Mouse (Mus musculus) heart, embryonic 12.5 days (tissue): Measurements from ENCODE around the gene Tram1l1. TPM values are rescaled to one million over a fixed set of nuclear protein-coding genes. Genes with fewer than 3 reads are reported as not detected.
"Not testable (repeated sequence)": the region's sequence is repeated elsewhere in the genome, so short reads cannot be mapped to it uniquely, and the experiment has no call there.

Experiments used
- ATAC-seq: fragments of 200-750 bp; cut with Nextera tagmentation; 2 replicates; pipeline ENCODE4 v1.8.0; 2017; ENCODE audit warnings: moderate TSS enrichment, moderate library complexity; ENCODE audit not compliant: insufficient number of reproducible peaks, low FRiP score
- H3K27ac ChIP-seq: fragments of 300-500 bp; sonication (generic); 2 replicates; pipeline ENCODE4 v1.5.1; 2016; ENCODE audit warnings: mild to moderate bottlenecking, moderate library complexity; ENCODE audit not compliant: poor library complexity, severe bottlenecking
- H3K27me3 ChIP-seq: fragments of 300-500 bp; sonication (generic); replicated peaks from 2 replicates; pipeline ENCODE4 v1.6.1; 2016; ENCODE audit warnings: mild to moderate bottlenecking, moderate library complexity
- H3K36me3 ChIP-seq: fragments of 300-500 bp; sonication (generic); 2 replicates; pipeline ENCODE4 v1.6.1; 2016; ENCODE audit warnings: mild to moderate bottlenecking, moderate library complexity
- H3K4me1 ChIP-seq: fragments of 300-500 bp; sonication (generic); replicated peaks from 2 replicates; pipeline ENCODE4 v1.6.1; 2016; ENCODE audit warnings: mild to moderate bottlenecking
- H3K4me2 ChIP-seq: fragments of 300-500 bp; sonication (generic); 2 replicates; pipeline ENCODE4 v1.6.1; 2016; ENCODE audit warnings: mild to moderate bottlenecking, moderate library complexity
- H3K4me3 ChIP-seq: fragments of 300-500 bp; sonication (generic); 2 replicates; pipeline ENCODE4 v1.5.1; 2016; ENCODE audit warnings: mild to moderate bottlenecking
- H3K9ac ChIP-seq: fragments of 300-500 bp; sonication (generic); 2 replicates; pipeline ENCODE4 v1.6.1; 2016; ENCODE audit warnings: mild to moderate bottlenecking, moderate library complexity
- H3K9me3 ChIP-seq: fragments of 300-500 bp; sonication (generic); replicated peaks from 2 replicates; pipeline ENCODE4 v1.6.1; 2016; ENCODE audit warnings: mild to moderate bottlenecking, moderate library complexity
- WGBS: fragments of 180-500 bp; shearing (Covaris S2); methylation state at CpG from one replicate; pipeline ENCODE4 v1.1.7; 2016; 5-methylcytosine and 5-hydroxymethylcytosine counted together
- polyA plus RNA-seq: library from polyadenylated mRNA; unstranded; fragments of >200 nt; fragmentation: Nextera tagmentation; extraction: Ambion mirVana; gene quantifications from 2 replicates; pipeline ENCODE4 v1.2.1, GENCODE M21; 2016

Tram1l1 gene
- 4.6 and 4.8 TPM in 2 replicates for polyA plus RNA-seq

DNA sequence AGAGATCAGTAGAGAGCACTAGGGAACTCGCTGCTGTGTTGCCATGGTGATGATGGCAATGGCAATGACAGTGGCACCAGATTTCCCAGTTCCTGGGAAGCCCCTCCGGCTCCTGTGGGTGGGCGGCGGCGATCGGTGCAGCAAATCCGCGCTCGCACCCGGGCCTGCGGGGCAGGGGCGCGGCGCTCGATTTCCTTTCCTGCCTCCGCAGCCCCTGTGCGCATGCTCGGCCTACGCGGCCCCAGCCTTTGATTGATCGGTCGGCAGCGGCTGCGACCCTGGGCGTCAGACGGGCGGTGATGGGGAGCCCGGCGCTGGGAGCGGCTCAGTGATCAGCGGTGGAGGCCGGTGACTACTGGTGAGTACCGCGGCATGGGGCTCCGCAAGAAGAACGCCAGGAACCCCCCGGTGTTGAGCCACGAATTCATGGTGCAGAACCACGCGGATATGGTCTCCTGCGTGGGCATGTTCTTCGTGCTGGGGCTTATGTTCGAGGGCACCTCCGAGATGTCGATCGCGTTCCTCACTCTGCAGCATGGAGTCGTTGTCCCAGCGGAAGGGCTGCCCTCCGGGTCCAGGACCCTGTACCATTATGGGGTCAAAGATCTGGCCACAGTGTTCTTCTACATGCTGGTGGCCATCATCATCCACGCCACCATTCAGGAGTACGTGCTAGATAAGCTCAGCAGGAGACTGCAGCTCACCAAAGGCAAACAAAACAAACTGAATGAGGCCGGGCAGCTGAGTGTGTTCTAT lies at the start of gene Tram1l1:
Gene Tram1l1 (plus strand): TSS at position 35 of the 756 bp plus-strand sequence.
- H3K9ac ChIP-seq: peak within 1 kb of the TSS; percentile 73
- H3K9me3 ChIP-seq: no peaks in the 10 kb centered on the region
- peaks cover 8% of the 10 kb centered on the region; the same call in 1 of the 2 replicates for H3K4me1 ChIP-seq
- H3K27me3 ChIP-seq: no peaks in the 10 kb centered on the region
- H3K4me2 ChIP-seq: peak within 1 kb of the TSS; percentile 81
- peak within 1 kb of the TSS; percentile 67 for H3K4me3 ChIP-seq
- 4% methylated on average over 53 of the region's 53 CpGs for WGBS
- H3K36me3 ChIP-seq: no peaks in the 10 kb centered on the region
- peak; percentile 77 for ATAC-seq
- H3K27ac ChIP-seq: no peak within 1 kb of the TSS

DNA sequence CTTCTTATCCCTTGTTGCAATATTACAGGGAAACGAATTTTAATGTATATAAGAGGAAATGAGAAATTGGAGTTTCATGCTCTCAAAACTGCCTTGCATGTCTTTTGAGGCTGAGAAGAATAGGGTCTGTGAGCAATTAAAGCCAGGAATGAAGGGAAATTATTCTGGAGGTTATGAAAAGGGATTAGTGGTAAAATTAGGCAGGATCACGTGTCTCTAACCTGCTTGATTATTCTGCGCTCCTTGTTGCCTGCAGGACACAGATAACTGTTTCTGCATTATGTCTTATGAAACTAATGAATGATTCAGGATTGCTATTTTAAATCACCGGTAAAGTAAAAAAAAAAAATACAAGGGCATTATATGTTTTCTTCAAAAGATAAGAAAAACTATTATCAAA lies 49.4 kb upstream of the Tram1l1 start:
- H3K4me2 ChIP-seq: no peak overlapping the region
- 76% methylated on average over 4 of the region's 4 CpGs for WGBS

DNA sequence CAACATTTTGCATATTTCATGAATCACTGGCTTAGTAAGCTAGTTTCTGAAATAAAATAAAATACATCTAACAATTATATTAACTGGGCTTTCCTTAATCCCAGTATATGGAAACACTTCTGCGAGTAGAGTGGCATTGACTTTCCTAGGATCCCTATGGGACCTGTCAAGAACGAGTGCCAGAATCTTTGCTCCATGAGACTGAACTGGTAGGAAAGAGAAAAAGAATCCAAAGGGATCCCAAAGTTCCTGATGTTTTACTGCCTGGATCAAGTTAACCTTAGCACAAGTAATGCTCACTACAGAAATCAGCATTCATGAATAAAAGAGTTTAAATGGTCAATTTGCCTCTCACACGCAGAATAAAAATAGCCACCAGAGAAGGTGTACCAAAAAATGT lies 49.0 kb upstream of the Tram1l1 start:
- no peak overlapping the region for H3K4me2 ChIP-seq

More for the DNA sequence above, 49.4 kb upstream of the Tram1l1 start:
- Histone ChIP-seq H3K4me1 (no peaks in the 10 kb centered on the region), H3K36me3 (no peaks in the 10 kb centered on the region), H3K27ac (no peak overlapping the region), H3K9me3 (no peaks in the 10 kb centered on the region), H3K9ac (no peak overlapping the region), H3K4me3 (no peak overlapping the region), H3K27me3 (no peaks in the 10 kb centered on the region)
- ATAC-seq: no peak

DNA sequence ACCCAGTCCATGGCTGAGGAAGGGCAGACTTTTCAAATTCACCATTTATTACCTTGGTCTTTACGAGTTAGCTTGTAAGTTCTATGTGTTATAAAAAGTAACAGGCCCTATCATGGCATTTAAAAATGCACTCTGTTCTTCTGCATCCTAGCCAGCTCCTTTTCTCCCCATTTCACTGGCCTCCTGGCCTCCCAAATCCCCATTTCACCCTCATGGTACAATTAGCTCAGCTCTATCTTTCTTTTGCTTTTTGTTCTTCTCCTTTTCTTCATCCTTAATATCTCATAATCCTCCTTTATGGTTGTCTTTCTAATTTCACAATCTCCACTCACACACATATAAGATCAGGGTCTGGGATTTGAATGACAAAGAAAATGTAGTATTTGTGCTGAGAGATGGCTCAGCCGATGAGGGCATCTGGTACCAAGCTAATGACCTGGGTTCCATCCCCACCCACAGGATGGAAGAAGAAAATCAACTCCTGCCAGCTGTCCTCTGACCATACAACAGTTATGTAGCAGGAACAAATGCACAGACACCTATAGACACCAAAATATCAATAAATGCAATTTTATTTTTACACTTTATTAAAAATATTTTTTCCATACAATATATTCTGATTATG lies 48.1 kb upstream of the Tram1l1 start:
- ATAC-seq: no peak
- Histone ChIP-seq H3K9ac (no peak overlapping the region), H3K27ac (no peak overlapping the region), H3K4me3 (no peak overlapping the region), H3K4me2 (no peak overlapping the region), H3K4me1 (no peaks in the 10 kb centered on the region), H3K36me3 (no peaks in the 10 kb centered on the region), H3K9me3 (no peaks in the 10 kb centered on the region), H3K27me3 (no peaks in the 10 kb centered on the region)
- 62% methylated on average over 2 of the region's 2 CpGs for WGBS

More for the DNA sequence above, 49.0 kb upstream of the Tram1l1 start:
- ATAC-seq: no peak
- no peak overlapping the region for H3K27ac ChIP-seq
- H3K9ac ChIP-seq: no peak overlapping the region
- no peaks in the 10 kb centered on the region for H3K27me3 ChIP-seq
- no peaks in the 10 kb centered on the region for H3K36me3 ChIP-seq
- H3K4me1 ChIP-seq: no peaks in the 10 kb centered on the region
- no peak overlapping the region for H3K4me3 ChIP-seq
- H3K9me3 ChIP-seq: no peaks in the 10 kb centered on the region
- WGBS: 75% methylated on average over 3 of the region's 3 CpGs

DNA sequence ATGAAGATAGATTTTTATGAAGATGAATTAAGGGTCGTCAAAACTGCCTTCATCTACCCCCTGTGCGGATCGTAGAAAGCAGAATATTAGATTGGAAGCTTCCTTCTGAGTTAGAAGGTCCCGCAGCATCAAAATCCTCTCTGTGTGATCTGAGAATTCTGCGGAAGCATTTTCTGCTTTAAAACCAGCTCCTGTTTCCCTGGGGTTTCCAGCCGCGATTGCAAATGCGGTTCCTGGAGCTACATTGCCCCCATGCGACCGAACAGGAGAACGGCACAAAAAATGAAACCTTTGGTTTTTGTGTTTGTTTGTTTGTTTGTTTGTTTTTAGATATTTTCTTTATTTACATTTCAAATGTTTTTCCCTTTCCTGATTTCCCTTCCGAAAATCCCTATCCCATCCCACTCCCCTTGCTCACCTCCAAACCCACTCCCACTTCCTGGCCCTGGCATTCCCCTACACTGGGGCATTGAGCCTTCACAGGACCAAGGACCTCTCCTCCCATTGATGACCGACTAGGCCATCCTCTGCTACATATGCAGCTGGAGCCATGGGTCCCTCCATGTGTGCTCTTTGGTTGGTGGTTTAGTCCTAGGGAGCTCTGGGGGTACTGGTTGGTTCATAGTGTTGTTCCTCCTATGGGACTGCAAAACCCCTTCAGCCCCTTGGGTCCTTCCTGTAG lies 45.6 kb upstream of the Tram1l1 start:
- H3K4me3 ChIP-seq, H3K4me1 ChIP-seq, H3K27ac ChIP-seq, H3K27me3 ChIP-seq, H3K36me3 ChIP-seq, ATAC-seq, H3K9me3 ChIP-seq, H3K9ac ChIP-seq: not testable (repeated sequence)
- 12% methylated on average over 13 of the region's 13 CpGs for WGBS
- peak overlapping the region; percentile 42; the same call in 1 of the 2 replicates for H3K4me2 ChIP-seq

DNA sequence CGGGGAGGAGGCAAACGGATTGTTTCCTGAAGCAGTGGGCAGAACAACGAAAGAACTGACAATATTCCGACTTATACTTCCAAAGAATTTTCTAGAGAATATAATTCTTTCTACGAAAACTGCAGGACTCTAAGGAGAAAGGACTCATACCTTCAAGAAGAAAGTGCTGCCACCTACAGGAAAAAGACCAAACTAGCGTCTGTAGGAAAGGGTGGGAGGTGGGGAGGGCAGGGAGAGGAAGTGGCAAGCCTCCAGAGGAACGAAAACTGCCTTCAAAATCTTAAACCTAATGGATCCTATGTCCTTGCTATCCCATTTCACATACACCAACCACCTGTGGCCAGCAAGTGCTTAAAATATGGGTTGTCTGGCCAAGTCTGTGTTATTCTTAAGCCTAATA lies 31.7 kb upstream of the Tram1l1 start:
- H3K36me3 ChIP-seq, H3K4me2 ChIP-seq, H3K27ac ChIP-seq, H3K9ac ChIP-seq, H3K27me3 ChIP-seq, ATAC-seq, H3K9me3 ChIP-seq, H3K4me3 ChIP-seq, H3K4me1 ChIP-seq: not testable (repeated sequence)
- 43% methylated on average over 7 of the region's 7 CpGs for WGBS

DNA sequence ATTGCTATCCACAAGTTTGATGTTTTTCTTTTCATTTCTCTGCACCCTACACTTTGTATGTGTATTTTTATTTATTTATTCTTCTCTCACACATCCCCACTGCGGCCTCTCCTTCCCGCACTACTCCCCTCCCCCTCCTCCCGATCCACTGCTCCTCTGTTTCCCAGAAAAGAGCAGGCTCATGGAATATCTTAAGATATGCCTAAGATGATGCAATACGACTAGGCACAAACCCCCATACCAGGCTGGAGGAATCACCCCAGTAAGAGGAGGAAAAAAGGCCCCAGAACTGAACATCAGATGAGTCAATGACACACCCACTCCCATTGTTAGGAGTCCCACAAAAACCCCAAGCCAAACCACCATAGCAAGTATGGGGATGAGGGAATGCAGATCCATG lies 1.4 kb upstream of the Tram1l1 start:
- WGBS: 66% methylated on average over 4 of the region's 4 CpGs
- ATAC-seq: no peak
- H3K9ac ChIP-seq: no peak overlapping the region

DNA sequence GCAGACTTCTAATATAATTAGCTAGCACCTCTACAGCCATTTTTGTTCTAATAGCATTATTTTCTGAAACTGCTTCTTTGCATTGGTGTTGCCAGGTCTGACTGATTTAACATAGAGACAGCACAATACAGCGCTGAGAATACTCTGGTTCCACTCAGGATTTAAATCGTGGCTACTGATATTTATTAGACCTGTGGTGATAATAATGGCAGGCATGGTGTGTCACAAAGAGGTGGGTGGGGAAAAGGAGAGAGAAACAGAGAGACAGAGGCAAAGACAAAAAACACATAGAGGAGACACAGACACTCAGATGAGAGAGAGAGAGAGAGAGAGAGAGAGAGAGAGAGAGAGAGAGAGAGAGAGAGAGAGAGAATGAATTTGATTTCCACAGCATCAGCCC lies 257 bp upstream of the Tram1l1 start:
- Histone ChIP-seq H3K4me2 (peak overlapping the region; percentile 81), H3K27ac (no peak overlapping the region), H3K36me3 (no peaks in the 10 kb centered on the region), H3K4me3 (peak overlapping the region; percentile 67), H3K27me3 (no peaks in the 10 kb centered on the region), H3K4me1 (peaks cover 8% of the 10 kb centered on the region; the same call in 1 of the 2 replicates), H3K9me3 (no peaks in the 10 kb centered on the region), H3K9ac (peak overlapping the region; percentile 73)
- no peak for ATAC-seq
- 14% methylated on average over 2 of the region's 2 CpGs for WGBS

More for the DNA sequence above, 1.4 kb upstream of the Tram1l1 start:
- Histone ChIP-seq H3K4me2 (no peak overlapping the region), H3K36me3 (no peaks in the 10 kb centered on the region), H3K4me3 (no peak overlapping the region), H3K4me1 (peaks cover 8% of the 10 kb centered on the region; the same call in 1 of the 2 replicates), H3K9me3 (no peaks in the 10 kb centered on the region), H3K27ac (no peak overlapping the region), H3K27me3 (no peaks in the 10 kb centered on the region)

DNA sequence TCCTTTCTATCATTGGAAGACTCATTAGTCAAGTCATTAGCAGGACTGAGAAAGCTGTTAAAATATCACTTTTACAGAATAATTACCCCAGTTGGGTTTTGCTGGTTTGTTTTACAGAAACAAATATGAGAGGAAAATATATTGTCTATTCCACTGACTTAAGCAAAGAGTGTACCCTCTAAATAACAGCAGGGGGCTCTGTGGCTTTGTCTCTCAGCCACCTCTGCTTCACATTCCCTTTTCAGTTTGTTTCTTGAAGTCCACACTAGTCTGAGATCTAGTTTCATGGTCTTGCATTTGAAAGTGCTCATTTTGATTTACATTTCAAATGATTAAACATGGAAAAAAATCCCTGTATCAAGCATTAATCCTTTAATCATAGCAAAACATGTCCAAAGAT lies 25.8 kb downstream of the Tram1l1 start:
- Histone ChIP-seq H3K27ac (no peak overlapping the region), H3K4me2 (no peak overlapping the region), H3K4me1 (no peaks in the 10 kb centered on the region), H3K9ac (no peak overlapping the region), H3K9me3 (no peaks in the 10 kb centered on the region), H3K27me3 (no peaks in the 10 kb centered on the region), H3K36me3 (no peaks in the 10 kb centered on the region), H3K4me3 (no peak overlapping the region)
- no peak for ATAC-seq

DNA sequence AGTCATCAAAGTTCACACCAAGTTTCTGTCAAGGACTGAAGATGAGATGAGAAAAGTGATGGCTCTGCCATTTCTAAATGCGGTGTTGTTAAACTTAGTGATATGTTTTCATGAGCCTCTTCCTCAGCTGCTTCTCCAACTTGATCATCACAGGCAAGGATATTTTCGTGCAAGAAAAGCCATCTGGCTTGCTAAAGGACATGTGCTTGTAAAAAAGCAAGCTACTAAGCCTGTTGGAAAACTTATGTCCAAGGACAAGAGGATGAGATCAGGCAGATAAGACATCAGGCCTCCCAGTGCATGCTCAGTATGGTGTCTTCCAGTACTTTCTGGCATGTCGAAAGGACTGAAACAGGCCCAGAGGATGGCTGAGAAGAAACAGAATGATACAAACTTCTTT lies 36.9 kb downstream of the Tram1l1 start:
- H3K4me3 ChIP-seq: no peak overlapping the region
- H3K4me1 ChIP-seq: no peaks in the 10 kb centered on the region
- H3K36me3 ChIP-seq: no peaks in the 10 kb centered on the region
- H3K27me3 ChIP-seq: no peaks in the 10 kb centered on the region
- no peak overlapping the region for H3K9ac ChIP-seq
- no peak overlapping the region for H3K4me2 ChIP-seq
- H3K9me3 ChIP-seq: no peaks in the 10 kb centered on the region
- 77% methylated on average over 3 of the region's 3 CpGs for WGBS
- no peak for ATAC-seq
- H3K27ac ChIP-seq: no peak overlapping the region

DNA sequence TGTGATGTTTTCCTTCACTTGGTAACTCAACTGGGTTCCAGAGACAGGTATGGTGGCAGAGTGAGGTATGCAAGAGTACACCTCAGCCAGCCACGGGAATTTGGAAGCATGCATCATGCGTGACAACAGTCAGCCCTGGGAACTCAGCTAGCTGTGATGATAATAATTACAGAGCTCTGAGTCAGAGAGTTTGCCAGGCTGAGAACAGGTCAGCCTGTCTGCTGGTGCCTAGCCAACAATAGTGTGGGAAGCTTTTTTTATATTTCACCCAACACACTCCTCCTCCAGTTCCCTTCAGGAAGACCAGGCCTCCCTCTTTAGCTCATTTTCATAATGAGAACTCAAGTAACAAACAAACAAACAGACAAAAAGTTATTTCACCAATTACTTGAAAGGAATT lies 51.4 kb downstream of the Tram1l1 start:
- ATAC-seq: no peak
- 78% methylated on average over 2 of the region's 2 CpGs for WGBS
- H3K27ac ChIP-seq: no peak overlapping the region

More for the DNA sequence above, 51.4 kb downstream of the Tram1l1 start:
- Histone ChIP-seq H3K36me3 (no peaks in the 10 kb centered on the region), H3K4me2 (no peak overlapping the region), H3K4me3 (no peak overlapping the region), H3K9me3 (no peaks in the 10 kb centered on the region), H3K27me3 (no peaks in the 10 kb centered on the region), H3K4me1 (no peaks in the 10 kb centered on the region), H3K9ac (no peak overlapping the region)
